Mouse (Mus musculus) forelimb bud, embryonic 11.5 days (tissue): ENCODE results near the gene Syt5.

Experiments
- DNase-seq: peaks from one replicate; pipeline ENCODE4 v3.0.0-alpha.2; 2012; ENCODE audit warnings: low read depth, low spot score

Gene Syt5

DNA sequence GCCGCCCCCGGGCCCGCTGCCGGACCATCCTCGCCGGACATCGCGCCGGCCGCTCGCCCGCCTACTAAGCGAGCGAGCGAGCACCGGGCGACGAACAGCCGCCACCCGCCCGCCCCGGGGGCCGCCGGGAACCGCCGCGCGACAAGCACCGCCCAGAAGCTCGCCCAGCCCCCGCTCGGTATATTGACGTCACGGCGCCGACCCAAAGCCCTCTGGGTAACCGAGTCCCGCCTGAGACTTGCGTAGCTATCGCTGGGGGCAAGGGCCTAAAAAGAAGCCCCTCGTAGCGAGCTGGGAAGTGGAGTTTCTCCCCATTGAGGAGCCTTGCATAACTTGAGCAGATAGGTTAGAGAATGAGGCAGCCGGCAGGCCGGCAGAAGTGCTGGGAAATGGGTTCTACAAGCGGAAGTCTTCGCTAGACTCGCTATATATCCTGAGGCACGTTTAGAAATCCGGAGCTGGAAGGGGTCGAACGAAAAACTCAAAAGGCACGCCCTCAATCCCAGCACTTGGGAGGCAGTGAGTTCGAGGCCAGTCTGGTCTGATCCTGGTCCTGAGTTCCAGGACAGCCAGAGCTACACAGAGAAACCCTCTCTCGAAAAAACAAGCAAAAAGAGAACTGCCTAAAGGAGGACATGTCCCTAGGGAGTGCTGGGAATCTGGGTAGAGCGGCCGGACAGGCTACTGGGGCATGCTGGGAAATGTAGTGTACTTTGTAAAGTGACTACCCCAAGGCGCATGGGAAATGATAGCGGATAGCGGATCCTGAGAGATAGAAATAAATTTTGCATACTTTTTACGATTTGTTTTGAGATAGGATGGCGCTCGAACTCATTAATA is 45.6 kb downstream of the Syt5 start, which contains the start of gene Ppp1r12c:
TSS of gene Ppp1r12c (minus strand) at position 123 of the 840 bp plus-strand sequence.
- peak; percentile 90 for DNase-seq

DNA sequence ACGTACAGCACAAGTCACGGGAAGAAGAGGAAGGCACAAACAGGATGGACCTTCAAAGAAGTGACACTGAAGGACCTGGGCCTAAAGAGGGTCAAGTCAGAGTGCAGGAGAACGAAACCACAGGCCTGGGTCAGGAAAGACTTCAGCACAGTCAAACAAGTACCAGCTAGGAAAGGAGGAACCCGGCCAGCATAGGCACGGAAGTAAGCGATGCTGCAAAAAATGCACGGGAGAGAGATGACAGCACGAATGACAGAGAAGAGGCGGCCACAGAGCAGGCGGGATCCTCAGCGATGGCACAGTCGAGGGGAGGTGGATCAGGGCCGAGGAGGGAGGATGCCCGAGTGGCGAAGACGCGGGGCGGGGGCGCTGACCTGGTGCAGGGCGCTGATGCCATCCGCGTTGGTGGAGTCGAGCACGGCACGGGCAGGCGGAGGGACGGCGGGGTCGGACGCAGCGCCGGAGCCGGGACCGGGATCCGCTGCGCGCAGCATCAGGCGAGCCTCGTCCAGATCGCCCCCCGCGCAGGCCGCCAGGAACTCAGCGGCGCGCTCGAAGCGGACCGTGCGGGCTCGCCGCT is 46.4 kb downstream of the Syt5 start:
- no peak for DNase-seq

DNA sequence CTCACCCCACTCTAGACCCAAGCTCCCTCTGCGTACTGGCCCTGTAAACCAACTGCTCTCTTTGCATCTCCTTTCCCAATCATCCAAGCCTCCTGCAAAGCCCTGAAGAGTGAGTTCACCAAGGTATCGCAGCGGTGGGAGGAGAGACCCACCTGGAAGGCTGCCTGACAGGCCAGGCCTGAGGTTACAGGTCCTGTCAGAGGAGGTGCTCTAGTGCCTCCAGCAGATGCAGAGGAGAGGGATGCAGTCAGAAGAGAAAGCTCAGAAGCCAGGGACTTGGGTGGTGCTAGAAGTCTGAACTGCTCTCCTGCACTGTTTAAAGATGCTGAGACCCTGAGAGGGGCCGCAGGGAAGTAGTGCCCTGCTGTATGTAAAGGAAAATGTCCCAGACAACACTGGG is 48.3 kb downstream of the Syt5 start:
- no peak for DNase-seq

DNA sequence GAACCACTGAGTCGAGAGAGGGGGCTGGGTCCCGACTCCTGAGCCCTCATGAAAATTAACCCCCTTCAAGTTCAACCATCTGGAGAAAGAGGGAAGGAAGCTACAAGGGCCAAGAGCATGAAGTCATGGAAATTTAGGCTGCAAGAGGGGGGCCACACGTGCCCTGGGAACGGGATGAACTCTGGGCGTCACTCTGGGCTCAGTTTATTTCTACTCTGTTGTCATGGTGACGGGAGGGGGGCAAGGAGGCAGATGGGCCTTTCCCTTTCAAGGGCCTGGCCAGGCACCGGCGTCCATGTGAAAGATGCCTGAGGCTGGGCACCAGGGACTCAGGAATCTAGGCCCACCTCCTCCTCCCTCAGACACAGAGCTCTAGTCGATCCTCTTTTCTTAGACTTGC is 49.1 kb downstream of the Syt5 start:
- DNase-seq, result no peak

DNA sequence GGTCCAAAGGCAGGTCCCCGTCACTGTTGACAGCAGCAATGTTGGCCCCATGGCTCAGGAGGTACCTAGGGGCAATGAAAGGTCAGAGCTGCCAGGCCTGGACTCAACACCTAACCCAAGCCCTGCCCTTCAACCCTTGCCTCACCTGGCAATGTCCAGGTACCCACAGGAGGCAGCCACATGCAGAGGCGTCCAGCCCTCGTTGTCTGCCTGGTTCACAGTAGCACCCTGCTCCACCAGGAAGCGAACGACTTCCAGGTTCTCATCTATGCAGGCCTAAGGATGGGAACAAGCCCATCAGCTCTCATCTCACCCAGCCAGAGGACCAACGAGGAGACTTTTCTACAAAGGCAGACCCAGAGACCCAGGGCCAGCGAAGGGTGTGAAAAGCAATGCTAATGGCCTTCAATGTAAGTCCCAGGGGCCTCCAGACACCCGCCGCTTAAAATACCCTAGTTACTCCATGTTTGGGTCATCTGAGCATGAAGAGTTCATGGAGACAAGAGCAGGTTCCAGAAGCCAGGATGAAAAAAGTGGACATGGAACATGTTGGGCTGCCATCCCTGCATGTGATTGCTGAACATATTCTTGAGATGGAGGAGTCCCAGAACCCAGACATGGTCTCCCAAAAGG is 50.0 kb downstream of the Syt5 start:
- DNase-seq, result no peak

DNA sequence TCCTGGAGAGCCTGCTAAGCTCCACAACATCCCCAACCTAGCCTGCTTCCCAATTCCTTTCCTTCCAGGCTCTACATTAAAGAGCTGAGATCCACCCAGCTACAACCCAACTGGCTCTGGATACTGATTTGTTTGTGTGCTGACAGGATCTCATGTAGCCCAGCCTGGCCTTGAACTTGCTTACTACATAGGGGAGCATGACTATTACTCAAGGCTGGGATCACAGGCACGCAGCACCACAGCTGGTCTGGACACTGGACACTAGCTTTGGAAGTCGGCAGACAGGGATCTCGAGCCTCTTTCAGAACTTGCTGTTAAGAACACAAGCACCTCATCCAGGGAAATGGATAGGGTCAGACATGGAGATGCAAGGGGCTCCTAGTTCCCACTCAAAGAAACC is 50.9 kb downstream of the Syt5 start:
- no peak for DNase-seq

DNA sequence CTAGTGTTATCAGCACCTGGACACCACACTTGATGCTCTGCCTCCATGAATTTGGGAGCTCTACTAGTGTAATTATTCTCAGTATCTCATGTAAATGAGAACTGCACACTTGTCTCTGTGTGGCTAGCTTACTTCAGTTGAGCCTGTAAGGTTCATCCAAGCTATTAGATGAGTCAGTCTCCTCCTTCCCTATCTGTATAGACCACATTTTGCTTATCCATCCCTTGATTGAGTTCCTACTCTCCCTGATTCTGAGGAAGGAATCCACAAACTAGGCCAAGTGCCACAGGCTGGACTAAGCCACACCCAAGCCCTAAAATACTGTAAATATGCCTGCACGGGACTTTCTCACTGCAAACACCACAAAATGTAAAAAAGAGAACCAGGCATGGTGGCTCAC is 53.4 kb downstream of the Syt5 start:
- no peak for DNase-seq

DNA sequence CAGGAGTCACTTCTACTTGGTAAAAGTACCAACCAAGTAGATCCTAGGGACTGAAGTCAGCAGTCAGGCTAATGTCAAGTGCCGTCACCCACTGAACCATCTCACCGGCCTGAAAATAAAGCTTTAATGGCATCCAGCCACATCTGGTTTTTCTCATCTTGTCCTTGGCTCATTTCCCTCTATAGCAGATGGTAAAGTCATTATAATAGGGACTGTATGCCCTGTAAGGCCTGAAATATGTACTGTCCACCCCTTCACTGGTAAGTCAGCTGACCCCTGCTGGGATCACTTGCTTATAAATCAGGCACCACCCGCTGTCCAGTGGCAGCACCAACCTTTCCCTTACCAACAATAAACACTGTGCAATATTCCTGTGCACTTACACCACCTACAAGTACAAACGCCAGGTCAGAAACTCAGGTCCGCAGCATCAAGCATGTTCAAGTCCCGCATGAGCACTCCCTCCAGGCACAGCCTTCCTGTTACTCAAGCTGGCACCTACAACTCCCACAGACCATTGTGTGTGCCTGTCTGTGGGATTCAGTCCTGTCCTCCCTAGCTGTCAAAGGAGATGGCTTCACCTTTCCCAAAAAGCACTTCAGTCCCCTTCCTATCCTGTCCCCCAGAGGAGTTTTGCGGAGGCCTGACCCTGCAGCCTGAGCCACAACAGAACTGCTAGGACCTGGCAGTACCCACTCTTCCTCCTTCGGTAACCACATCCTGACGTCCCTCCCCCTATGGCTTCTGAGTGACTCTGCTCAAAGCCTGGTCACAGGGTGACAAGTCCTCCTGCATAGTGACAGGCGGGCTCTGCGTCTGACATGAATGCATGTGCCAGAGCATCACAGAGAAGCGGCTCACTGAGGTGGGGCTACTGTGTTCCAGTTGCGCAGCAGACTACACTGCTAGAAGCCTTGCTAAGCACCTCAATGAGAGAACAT is 54.8 kb downstream of the Syt5 start:
- no peak for DNase-seq

DNA sequence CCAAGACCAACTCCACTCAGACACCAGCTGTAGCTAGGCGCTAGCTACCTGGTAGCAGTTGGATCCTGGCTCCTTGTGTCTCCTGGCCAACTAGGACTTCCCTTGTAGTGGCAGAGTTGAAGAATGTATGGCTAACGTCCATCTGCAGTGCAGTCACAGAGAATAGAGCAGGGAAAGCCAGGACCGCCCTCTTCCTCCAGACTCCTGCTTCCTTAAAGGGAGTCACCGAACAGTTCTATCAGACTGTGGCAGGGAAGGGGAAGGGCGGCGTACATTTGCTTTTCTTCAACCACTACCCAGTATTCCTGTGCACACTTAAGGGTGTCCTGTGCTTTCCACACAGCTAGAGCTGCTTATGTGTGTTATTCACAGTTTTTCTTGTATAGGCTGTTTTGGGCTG is 56.0 kb downstream of the Syt5 start:
- no peak for DNase-seq
